Mouse (Mus musculus) testis, adult 2 months (tissue): ENCODE data around the gene Wnt3a. TPM values are rescaled to one million over a fixed set of nuclear protein-coding genes. Genes with fewer than 3 reads are reported as not detected.
"Not testable (repeated sequence)": the region's sequence is repeated elsewhere in the genome, so short reads cannot be mapped to it uniquely, and the experiment has no call there.

Source experiments
- H3K27ac ChIP-seq: fragments of 200-500 bp; 2 replicates; pipeline ENCODE4 v1.5.1; 2012; ENCODE audit warnings: low read depth, low read length; ENCODE audit not compliant: control insufficient read depth, insufficient read depth
- H3K27me3 ChIP-seq: fragments of 200-500 bp; 2 replicates; pipeline ENCODE4 v1.6.1; 2012; ENCODE audit warnings: mild to moderate bottlenecking, low read length, moderate library complexity; ENCODE audit not compliant: control insufficient read depth, insufficient read depth
- H3K36me3 ChIP-seq: fragments of 200-500 bp; 2 replicates; pipeline ENCODE4 v1.6.1; 2012; ENCODE audit warnings: mild to moderate bottlenecking, low read length; ENCODE audit not compliant: control insufficient read depth, insufficient read depth
- H3K4me1 ChIP-seq: fragments of 200-500 bp; 2 replicates; pipeline ENCODE4 v1.6.1; 2012; ENCODE audit warnings: low read length; ENCODE audit not compliant: control insufficient read depth, insufficient read depth
- H3K4me3 ChIP-seq: fragments of 200-500 bp; 2 replicates; pipeline ENCODE4 v1.5.1; 2012; ENCODE audit warnings: low read depth, mild to moderate bottlenecking, low read length, moderate library complexity, mixed read lengths; ENCODE audit not compliant: control insufficient read depth
- CTCF ChIP-seq: fragments of 200-500 bp; IDR thresholded peaks from 2 replicates; pipeline ENCODE4 v1.5.1; 2012; ENCODE audit warnings: low read depth, mild to moderate bottlenecking, inconsistent platforms, low read length, moderate library complexity; ENCODE audit not compliant: control insufficient read depth, insufficient read depth, insufficient replicate concordance
- POLR2A ChIP-seq: fragments of 200-500 bp; IDR thresholded peaks from 2 replicates; pipeline ENCODE4 v1.6.1; 2012; ENCODE audit warnings: low read depth, mild to moderate bottlenecking, inconsistent platforms, low read length, moderate library complexity; ENCODE audit not compliant: control insufficient read depth
- polyA plus RNA-seq: library from polyadenylated mRNA; depleted of rRNA; stranded (reverse); fragments of >200 nt; gene quantifications from 2 replicates; pipeline ENCODE4 v1.2.3, GENCODE M21; 2012

Gene Wnt3a
- polyA plus RNA-seq, 1 experiment: 3.1 TPM

DNA sequence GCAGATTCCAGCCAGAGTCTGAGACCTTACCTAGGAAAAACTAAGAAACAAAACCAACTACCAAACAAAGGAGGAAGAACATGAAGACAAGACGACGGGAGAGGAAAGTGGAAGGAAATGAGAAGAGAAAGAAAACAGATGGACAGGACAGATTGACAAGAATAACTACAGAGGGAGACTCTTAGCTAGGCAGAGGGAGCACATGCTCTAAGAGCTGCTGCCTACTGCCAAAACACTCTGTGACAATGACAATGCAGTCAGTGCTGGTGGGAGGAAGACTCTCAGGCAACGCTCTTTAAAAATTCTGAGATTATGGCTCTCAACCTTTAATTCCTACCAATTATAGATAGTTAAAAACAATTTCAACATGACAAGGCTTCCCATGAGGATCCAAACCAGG is 73.6 kb downstream of the Wnt3a start:
- Histone ChIP-seq H3K36me3 (no peaks in the 10 kb centered on the region), H3K27ac (no peak overlapping the region)
- no peak for TF ChIP-seq CTCF
- no peak for TF ChIP-seq POLR2A

DNA sequence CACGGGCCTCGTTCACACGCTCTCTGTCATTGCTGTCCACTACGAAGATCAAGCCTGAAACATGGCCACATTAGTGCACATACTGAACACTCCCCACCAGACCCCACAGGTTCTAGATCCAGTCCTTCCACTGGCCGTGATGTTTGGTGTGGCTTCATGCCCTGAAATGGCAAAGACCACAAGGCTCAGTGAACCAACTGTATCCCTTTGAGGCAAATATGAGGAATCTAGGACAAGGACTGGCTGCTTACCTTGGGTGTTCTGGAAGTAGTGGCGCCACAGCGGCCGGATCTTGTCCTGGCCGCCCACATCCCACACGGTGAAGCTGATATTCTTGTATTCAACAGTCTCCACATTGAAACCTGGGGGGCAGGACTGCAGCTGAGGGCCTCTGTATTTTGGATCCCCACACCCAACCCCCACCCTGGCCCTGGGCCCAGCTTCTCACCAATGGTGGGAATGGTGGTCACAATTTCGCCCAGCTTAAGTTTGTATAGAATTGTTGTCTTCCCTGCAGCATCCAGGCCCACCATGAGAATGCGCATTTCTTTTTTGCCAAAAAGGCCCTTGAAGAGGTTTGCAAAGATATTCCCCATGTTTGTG is 77.6 kb downstream of the Wnt3a start:
- no peak overlapping the region for H3K4me3 ChIP-seq
- H3K27me3 ChIP-seq: no peaks in the 10 kb centered on the region
- peaks cover 6% of the 10 kb centered on the region for H3K4me1 ChIP-seq
- H3K36me3 ChIP-seq: no peaks in the 10 kb centered on the region
- TF ChIP-seq CTCF: no peak
- no peak for TF ChIP-seq POLR2A
- no peak overlapping the region; the same call in 1 of the 2 replicates for H3K27ac ChIP-seq

More for the DNA sequence above, 73.6 kb downstream of the Wnt3a start:
- no peaks in the 10 kb centered on the region for H3K27me3 ChIP-seq
- no peak overlapping the region for H3K4me3 ChIP-seq
- peaks cover 4% of the 10 kb centered on the region; the same call in 1 of the 2 replicates for H3K4me1 ChIP-seq

DNA sequence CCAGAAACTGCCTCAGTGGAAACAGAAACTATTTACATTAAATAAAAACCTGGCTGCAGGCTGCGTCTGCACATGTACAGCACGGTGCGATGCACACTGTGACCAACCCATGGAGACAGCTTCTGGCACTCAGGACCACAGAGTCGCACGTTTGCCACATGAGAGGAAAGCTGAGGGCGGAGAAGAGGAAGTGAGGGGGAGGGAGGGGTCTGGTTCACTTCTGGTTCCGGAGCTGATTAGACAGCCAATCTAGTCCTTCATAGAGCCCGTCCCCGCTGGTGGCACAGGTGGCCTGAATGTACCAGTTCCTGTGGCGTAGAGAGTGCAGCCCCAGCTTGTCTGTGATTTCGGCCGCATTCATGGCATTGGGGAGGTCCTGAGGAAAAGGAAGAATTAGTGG is 78.2 kb downstream of the Wnt3a start:
- not testable (repeated sequence) for H3K36me3 ChIP-seq, H3K27ac ChIP-seq, H3K4me3 ChIP-seq, H3K4me1 ChIP-seq, H3K27me3 ChIP-seq

- H3K27me3 ChIP-seq, H3K36me3 ChIP-seq, H3K4me1 ChIP-seq, H3K27ac ChIP-seq, H3K4me3 ChIP-seq: not testable (repeated sequence)
Measured at GRCm38 (mm10) chr11:59211561-59211960, 79.0 kb downstream of the Wnt3a start.

GRCm38 (mm10) chr11:59210020-59210419 is 80.5 kb downstream of the Wnt3a start:
- no peak for TF ChIP-seq POLR2A
- TF ChIP-seq CTCF: no peak
- no peaks in the 10 kb centered on the region; the same call in 1 of the 2 replicates for H3K36me3 ChIP-seq
- H3K4me1 ChIP-seq: peaks cover 7% of the 10 kb centered on the region
- no peaks in the 10 kb centered on the region for H3K27me3 ChIP-seq
- no peak overlapping the region for H3K27ac ChIP-seq
- H3K4me3 ChIP-seq: no peak overlapping the region

GRCm38 (mm10) chr11:59209580-59209979 is 81.0 kb downstream of the Wnt3a start:
- H3K4me3 ChIP-seq: no peak overlapping the region
- TF ChIP-seq CTCF: no peak
- no peak for TF ChIP-seq POLR2A
- no peaks in the 10 kb centered on the region; the same call in 1 of the 2 replicates for H3K36me3 ChIP-seq
- no peaks in the 10 kb centered on the region for H3K27me3 ChIP-seq
- no peak overlapping the region for H3K27ac ChIP-seq
- H3K4me1 ChIP-seq: peaks cover 7% of the 10 kb centered on the region

GRCm38 (mm10) chr11:59209003-59209441 is 81.5 kb downstream of the Wnt3a start:
- H3K36me3 ChIP-seq: no peaks in the 10 kb centered on the region; the same call in 1 of the 2 replicates
- H3K27me3 ChIP-seq: no peaks in the 10 kb centered on the region
- peaks cover 7% of the 10 kb centered on the region for H3K4me1 ChIP-seq
- no peak for TF ChIP-seq POLR2A
- peak; percentile 57; the same call in 1 of the 2 replicates for TF ChIP-seq CTCF
- H3K27ac ChIP-seq: peak overlapping the region; percentile 39; the same call in 1 of the 2 replicates
- H3K4me3 ChIP-seq: peak overlapping the region; percentile 98

DNA sequence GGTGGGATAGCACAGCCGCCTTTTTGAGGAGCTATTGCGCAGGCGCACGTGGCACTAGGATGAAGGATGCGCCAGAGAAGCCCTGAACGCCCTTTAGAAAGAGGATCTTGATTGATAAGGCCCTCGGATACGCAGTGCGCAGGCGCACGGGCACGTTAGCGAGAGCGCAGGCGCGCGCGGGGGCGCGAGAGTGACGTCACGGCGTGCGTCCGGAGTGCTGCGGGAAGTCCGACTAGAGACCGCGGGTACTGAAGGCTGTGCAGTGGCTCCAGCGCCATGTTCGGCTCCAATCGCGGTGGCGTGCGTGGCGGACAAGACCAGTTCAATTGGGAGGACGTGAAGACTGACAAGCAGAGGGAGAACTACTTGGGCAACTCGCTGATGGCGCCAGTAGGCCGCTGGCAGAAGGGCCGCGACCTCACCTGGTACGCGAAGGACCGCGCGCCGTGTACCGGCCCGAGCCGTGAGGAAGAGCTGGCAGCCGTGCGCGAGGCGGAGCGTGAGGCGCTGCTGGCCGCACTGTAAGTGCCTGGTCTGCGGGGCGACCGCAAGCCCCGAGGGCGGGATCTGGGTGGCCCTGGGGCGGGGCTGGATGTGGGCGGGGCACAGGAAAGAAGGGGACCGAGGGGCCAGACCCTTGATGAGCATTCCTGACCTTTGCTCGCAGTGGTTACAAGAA is 82.3 kb downstream of the Wnt3a start, which contains the start of gene 2310033P09Rik:
TSS of gene 2310033P09Rik (plus strand) at position 169 of the 679 bp plus-strand sequence.
- Histone ChIP-seq H3K4me3 (peak within 1 kb of the TSS; percentile 98), H3K27ac (peak within 1 kb of the TSS; percentile 96), H3K36me3 (no peaks in the 10 kb centered on the region; the same call in 1 of the 2 replicates), H3K4me1 (peaks cover 7% of the 10 kb centered on the region), H3K27me3 (no peaks in the 10 kb centered on the region)
- TF ChIP-seq CTCF (peak; percentile 18; the same call in 1 of the 2 replicates), POLR2A (peak; percentile 94)
